Mouse (Mus musculus): ENCODE data around the gene Crhr2. TPM values are rescaled to one million over a fixed set of nuclear protein-coding genes. Genes with fewer than 3 reads are reported as not detected.

Crhr2 gene
- polyA plus RNA-seq, 1 experiment from 2014 or later: 0.50 TPM

- H3K4me2 ChIP-seq (replicated peaks): no peak overlapping the region
- H3K9ac ChIP-seq: no peak overlapping the region
- H3K4me1 ChIP-seq: no peaks in the 10 kb centered on the region
- H3K4me3 ChIP-seq: no peak overlapping the region
- H3K27ac ChIP-seq: no peak overlapping the region
- no peaks in the 10 kb centered on the region for H3K27me3 ChIP-seq
- H3K9me3 ChIP-seq (replicated peaks): no peaks in the 10 kb centered on the region
- no peak for ATAC-seq (ENCODE audit: low FRiP score)
- H3K36me3 ChIP-seq: peaks cover 89% of the 10 kb centered on the region
- 95% methylated on average over 9 of the region's 9 CpGs for WGBS
Observed at GRCm38 (mm10) chr6:55063793-55064476, 68.9 kb downstream of the Crhr2 start.

- Histone ChIP-seq H3K4me2 (replicated peaks) (no peak overlapping the region), H3K9ac (no peak overlapping the region), H3K4me3 (no peak overlapping the region), H3K4me1 (no peaks in the 10 kb centered on the region), H3K27me3 (no peaks in the 10 kb centered on the region), H3K36me3 (peaks cover 81% of the 10 kb centered on the region), H3K27ac (no peak overlapping the region), H3K9me3 (replicated peaks) (no peaks in the 10 kb centered on the region)
- 88% methylated on average over 5 of the region's 5 CpGs for WGBS
- no peak for ATAC-seq (ENCODE audit: low FRiP score)
Observed at GRCm38 (mm10) chr6:55062200-55062599, 70.6 kb downstream of the Crhr2 start.

- WGBS: 96% methylated on average over 11 of the region's 11 CpGs
- H3K4me1 ChIP-seq: no peaks in the 10 kb centered on the region
- no peak overlapping the region for H3K4me3 ChIP-seq
- H3K27ac ChIP-seq: no peak overlapping the region
- H3K27me3 ChIP-seq: no peaks in the 10 kb centered on the region
- ATAC-seq (ENCODE audit: low FRiP score): no peak
- H3K9me3 ChIP-seq (replicated peaks): no peaks in the 10 kb centered on the region
- peaks cover 80% of the 10 kb centered on the region for H3K36me3 ChIP-seq
- H3K4me2 ChIP-seq (replicated peaks): no peak overlapping the region
- H3K9ac ChIP-seq: no peak overlapping the region
Observed at GRCm38 (mm10) chr6:55061328-55061727, 71.5 kb downstream of the Crhr2 start.

GRCm38 (mm10) chr6:55060241-55060825, 72.5 kb downstream of the Crhr2 start:
- Histone ChIP-seq H3K4me2 (replicated peaks) (no peak overlapping the region), H3K27me3 (no peaks in the 10 kb centered on the region), H3K9ac (no peak overlapping the region), H3K36me3 (peaks cover 79% of the 10 kb centered on the region), H3K9me3 (replicated peaks) (no peaks in the 10 kb centered on the region), H3K27ac (no peak overlapping the region), H3K4me1 (no peaks in the 10 kb centered on the region), H3K4me3 (no peak overlapping the region)
- WGBS: 92% methylated on average over 7 of the region's 7 CpGs
- ATAC-seq (ENCODE audit: low FRiP score): no peak

- no peak for ATAC-seq (ENCODE audit: low FRiP score)
- 87% methylated on average over 3 of the region's 3 CpGs for WGBS
- Histone ChIP-seq H3K9me3 (replicated peaks) (no peaks in the 10 kb centered on the region), H3K4me2 (replicated peaks) (no peak overlapping the region), H3K36me3 (peaks cover 82% of the 10 kb centered on the region), H3K27ac (no peak overlapping the region), H3K9ac (no peak overlapping the region), H3K4me1 (no peaks in the 10 kb centered on the region), H3K4me3 (no peak overlapping the region), H3K27me3 (no peaks in the 10 kb centered on the region)
Observed at GRCm38 (mm10) chr6:55057427-55057826, 75.4 kb downstream of the Crhr2 start.

DNA sequence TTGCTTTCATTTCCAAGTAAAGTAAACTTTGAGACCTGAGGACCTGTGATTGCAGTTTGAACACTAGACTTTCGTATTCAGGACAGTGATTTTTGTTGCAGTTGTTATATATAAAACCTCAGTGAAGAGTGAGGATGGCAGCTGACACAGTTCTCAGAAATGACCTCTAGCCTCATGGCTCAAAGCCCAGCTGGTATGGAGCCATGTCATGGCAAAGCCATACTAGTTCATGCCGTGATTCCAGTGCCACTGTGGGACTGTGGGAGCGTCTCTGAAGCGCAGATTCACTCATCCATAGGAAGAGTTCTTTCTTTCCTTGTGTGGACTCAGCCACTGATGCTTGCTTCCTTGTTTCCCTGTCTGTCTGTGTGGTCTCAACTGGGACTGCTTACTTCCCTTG, 78.3 kb downstream of the Crhr2 start:
- Histone ChIP-seq H3K27me3 (no peaks in the 10 kb centered on the region), H3K27ac (no peak overlapping the region), H3K9me3 (replicated peaks) (no peaks in the 10 kb centered on the region), H3K4me3 (no peak overlapping the region), H3K4me2 (replicated peaks) (no peak overlapping the region), H3K4me1 (no peaks in the 10 kb centered on the region), H3K9ac (no peak overlapping the region), H3K36me3 (peaks cover 82% of the 10 kb centered on the region)
- no peak for ATAC-seq (ENCODE audit: low FRiP score)
- WGBS: 93% methylated on average over 4 of the region's 4 CpGs

GRCm38 (mm10) chr6:55049186-55049585, 83.6 kb downstream of the Crhr2 start:
- no peak overlapping the region for H3K27ac ChIP-seq
- H3K27me3 ChIP-seq: no peaks in the 10 kb centered on the region
- H3K9me3 ChIP-seq (replicated peaks): no peaks in the 10 kb centered on the region
- no peak overlapping the region for H3K4me3 ChIP-seq
- no peak overlapping the region for H3K9ac ChIP-seq
- peaks cover 4% of the 10 kb centered on the region; the same call in 1 of the 2 replicates for H3K4me1 ChIP-seq
- H3K4me2 ChIP-seq (replicated peaks): no peak overlapping the region
- 93% methylated on average over 10 of the region's 10 CpGs for WGBS
- no peak for ATAC-seq (ENCODE audit: low FRiP score)
- peaks cover 62% of the 10 kb centered on the region for H3K36me3 ChIP-seq

- peaks cover 9% of the 10 kb centered on the region for H3K4me1 ChIP-seq
- H3K9ac ChIP-seq: no peak overlapping the region
- no peaks in the 10 kb centered on the region for H3K9me3 ChIP-seq (replicated peaks)
- H3K36me3 ChIP-seq: peaks cover 27% of the 10 kb centered on the region
- ATAC-seq (ENCODE audit: low FRiP score): no peak
- no peak overlapping the region for H3K4me3 ChIP-seq
- no peak overlapping the region for H3K27ac ChIP-seq
- H3K4me2 ChIP-seq (replicated peaks): no peak overlapping the region
- 74% methylated on average over 1 of the region's 1 CpGs for WGBS
- no peaks in the 10 kb centered on the region for H3K27me3 ChIP-seq
Observed at GRCm38 (mm10) chr6:55045326-55045725, 87.5 kb downstream of the Crhr2 start.

DNA sequence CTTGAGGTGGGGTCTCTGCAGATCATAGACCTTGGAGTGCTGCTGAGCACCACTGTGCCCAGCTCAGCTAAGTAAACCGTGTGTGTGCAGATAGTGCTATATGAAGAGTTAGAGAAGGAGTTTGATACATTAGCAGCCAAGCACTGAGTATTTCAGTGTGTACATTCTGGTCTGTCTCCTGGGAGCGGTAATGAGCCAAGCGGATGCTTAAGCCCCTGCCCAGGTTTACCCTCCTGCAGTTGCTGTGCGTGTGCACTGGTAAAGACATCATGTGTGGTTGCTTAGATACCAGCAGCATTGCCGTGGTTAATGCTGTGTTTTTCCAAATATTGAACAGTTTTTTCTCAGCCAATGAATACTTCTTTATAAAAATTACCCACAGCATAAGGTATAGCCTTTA, 88.3 kb downstream of the Crhr2 start:
- H3K27me3 ChIP-seq: no peaks in the 10 kb centered on the region
- 75% methylated on average over 5 of the region's 5 CpGs for WGBS

DNA sequence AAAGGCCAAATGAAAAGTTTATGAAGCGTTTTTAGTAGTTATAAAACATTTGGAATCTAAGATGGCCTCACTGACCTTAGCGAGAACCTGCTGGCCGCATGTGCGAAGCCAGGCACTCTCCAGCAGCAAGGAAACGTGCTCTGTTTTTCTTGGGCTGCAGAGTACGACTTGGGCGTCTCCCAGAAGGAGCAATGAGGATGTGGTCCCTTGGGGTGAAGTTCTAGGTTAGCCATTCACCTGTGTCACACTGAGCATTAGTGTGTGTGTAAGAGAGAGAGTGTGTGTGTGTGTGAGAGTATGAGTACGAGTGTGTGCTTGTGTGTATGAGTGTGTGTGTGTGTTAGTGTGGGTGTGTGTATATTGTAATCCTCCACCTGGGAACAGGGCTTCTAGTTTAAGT, 89.6 kb downstream of the Crhr2 start:
- Histone ChIP-seq H3K4me2 (replicated peaks) (no peak overlapping the region), H3K9ac (no peak overlapping the region), H3K27me3 (no peaks in the 10 kb centered on the region), H3K36me3 (peaks cover 8% of the 10 kb centered on the region), H3K4me3 (no peak overlapping the region), H3K9me3 (replicated peaks) (no peaks in the 10 kb centered on the region), H3K27ac (no peak overlapping the region), H3K4me1 (peaks cover 23% of the 10 kb centered on the region)
- no peak for ATAC-seq (ENCODE audit: low FRiP score)
- 82% methylated on average over 8 of the region's 8 CpGs for WGBS

More for the DNA sequence above, 88.3 kb downstream of the Crhr2 start:
- peaks cover 19% of the 10 kb centered on the region for H3K36me3 ChIP-seq
- no peak overlapping the region for H3K4me3 ChIP-seq
- peaks cover 15% of the 10 kb centered on the region for H3K4me1 ChIP-seq
- no peak overlapping the region for H3K27ac ChIP-seq
- no peak for ATAC-seq (ENCODE audit: low FRiP score)
- H3K9ac ChIP-seq: no peak overlapping the region
- H3K4me2 ChIP-seq (replicated peaks): no peak overlapping the region
- no peaks in the 10 kb centered on the region for H3K9me3 ChIP-seq (replicated peaks)

Other genes starting within 250 kb of the Crhr2 start
- gene Nod1, start 160.4 kb downstream of the Crhr2 start, polyA plus RNA-seq (2016; fragmentation: Nextera tagmentation; extraction: Ambion mirVana): 4.8 and 5.1 TPM in 2 replicates
- 12.2 and 17.9 TPM in 2 replicates for gene Ggct, start 140.1 kb downstream of the Crhr2 start, polyA plus RNA-seq (2016; fragmentation: Nextera tagmentation; extraction: Ambion mirVana)
- 188 and 189 TPM in 2 replicates for gene Gars, start 95.0 kb downstream of the Crhr2 start, polyA plus RNA-seq (2016; fragmentation: Nextera tagmentation; extraction: Ambion mirVana)
- 0.29 TPM in 1 of 2 replicates, not detected in the other for gene Inmt, start 42.0 kb upstream of the Crhr2 start, polyA plus RNA-seq (2016; fragmentation: Nextera tagmentation; extraction: Ambion mirVana)
- gene Mindy4, start 70.4 kb upstream of the Crhr2 start, polyA plus RNA-seq (2016; fragmentation: Nextera tagmentation; extraction: Ambion mirVana): 11.2 and 13.9 TPM in 2 replicates
- gene Aqp1, start 203.4 kb upstream of the Crhr2 start, polyA plus RNA-seq (2016; fragmentation: Nextera tagmentation; extraction: Ambion mirVana): 11.9 and 12.7 TPM in 2 replicates
- gene Ghrhr, start 243.3 kb upstream of the Crhr2 start, polyA plus RNA-seq (2016; fragmentation: Nextera tagmentation; extraction: Ambion mirVana): not detected in 2 replicates